Mouse (Mus musculus): Measurements from ENCODE around the gene Gal3st2c.
"Not testable (repeated sequence)": the region's sequence is repeated elsewhere in the genome, so short reads cannot be mapped to it uniquely, and the experiment has no call there.

Gal3st2c gene

DNA sequence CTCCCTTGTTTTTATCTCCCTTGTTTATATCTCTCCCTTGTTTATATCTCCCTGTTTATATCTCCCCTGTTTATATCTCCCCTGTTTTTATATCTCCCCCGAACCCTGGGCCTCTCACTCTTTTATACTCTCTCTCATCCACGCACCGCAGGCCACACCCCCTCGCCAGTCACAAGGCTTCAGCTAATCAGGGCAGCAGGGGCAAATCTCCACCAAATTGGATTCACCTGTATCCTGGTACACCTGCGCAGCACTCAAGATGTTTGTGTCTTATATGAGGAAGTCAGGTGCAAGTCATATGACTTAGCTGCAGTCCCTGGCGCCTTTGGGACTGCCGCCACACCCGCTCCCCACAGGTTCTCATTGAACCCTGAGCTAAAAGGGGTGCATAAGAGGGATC lies at the start of gene Gal3st2c:
TSS of gene Gal3st2c (plus strand) at position 301 of the 400 bp plus-strand sequence.
- not testable (repeated sequence) for DNase-seq

DNA sequence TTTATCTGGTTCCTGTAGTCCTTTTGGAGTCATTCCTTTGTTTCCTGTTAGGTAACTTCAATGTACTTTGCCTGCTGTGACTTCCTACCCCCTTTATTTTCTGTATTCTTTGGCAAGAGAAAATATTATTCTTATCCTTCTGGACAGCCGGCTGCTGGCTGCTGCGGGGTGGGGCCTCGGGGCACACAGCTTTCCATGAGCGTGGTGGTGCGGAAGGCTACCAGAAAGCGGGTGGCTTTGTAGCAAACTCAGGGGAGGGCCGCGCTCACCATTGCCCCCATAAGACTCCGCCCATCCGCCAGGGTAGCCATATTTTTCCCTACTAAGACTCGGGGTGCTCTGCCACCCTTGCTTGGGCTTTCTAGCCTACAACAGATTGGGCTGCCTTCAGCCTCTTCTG lies 41.2 kb upstream of the Gal3st2c start:
- DNase-seq: not testable (repeated sequence)

DNA sequence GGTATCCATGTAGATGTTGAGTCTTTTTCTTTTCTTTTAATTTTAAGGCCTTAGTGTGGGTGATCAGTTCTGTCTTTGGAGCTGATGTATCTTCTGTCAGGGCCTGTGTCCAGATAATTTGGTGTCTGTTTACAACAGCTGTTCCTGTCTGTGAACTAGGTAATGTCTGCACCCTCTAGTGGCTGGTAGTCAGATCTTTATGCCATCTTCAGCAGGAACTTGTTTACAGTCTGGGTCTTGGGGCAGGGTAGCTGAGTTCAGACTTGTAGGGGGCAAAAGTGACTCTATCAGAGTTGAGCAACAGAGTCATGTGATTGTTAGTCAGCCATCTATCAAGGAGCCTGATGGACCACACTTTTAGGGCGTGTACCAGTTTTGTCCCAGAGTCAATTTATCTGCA lies 23.8 kb upstream of the Gal3st2c start:
- not testable (repeated sequence) for DNase-seq

DNA sequence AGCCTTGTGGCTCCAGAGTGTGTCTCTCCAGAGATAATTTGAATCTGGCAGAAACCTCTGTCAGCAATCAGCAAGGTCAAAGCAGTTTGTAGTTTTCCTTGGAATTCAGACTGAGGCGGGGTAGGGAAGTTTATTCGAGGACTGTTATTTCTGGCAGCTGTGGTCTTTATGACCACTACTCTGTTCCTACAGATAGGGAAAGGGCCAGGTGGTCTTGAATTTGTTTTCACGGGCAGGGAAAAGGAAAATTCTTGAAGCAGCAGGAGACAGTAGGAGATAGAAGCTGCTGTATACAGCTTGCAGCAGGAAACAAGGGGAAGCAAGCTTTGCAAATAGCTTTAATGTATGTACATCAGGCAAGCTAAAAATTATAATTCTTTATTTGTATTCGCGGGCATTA lies 19.9 kb upstream of the Gal3st2c start:
- not testable (repeated sequence) for DNase-seq

DNA sequence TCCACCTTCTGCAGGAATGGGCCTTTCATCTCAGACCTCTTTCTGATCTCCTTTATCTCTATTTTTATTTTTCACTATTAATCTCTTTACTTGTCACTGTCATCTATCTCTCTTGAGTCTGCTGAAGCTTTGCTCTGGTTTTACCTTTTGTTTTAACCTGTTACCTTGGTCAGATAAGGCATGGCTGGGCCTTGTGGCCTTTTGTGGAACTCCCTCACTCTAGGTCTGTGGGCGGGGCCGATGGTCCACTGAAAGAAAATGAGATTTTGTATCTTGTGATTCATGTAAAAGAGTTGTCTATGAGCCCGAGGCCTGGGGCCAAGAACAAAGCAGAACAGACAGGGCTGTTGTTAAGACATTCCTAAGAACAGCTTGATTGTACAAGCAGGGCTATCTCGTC lies 19.5 kb upstream of the Gal3st2c start:
- DNase-seq: not testable (repeated sequence)

DNA sequence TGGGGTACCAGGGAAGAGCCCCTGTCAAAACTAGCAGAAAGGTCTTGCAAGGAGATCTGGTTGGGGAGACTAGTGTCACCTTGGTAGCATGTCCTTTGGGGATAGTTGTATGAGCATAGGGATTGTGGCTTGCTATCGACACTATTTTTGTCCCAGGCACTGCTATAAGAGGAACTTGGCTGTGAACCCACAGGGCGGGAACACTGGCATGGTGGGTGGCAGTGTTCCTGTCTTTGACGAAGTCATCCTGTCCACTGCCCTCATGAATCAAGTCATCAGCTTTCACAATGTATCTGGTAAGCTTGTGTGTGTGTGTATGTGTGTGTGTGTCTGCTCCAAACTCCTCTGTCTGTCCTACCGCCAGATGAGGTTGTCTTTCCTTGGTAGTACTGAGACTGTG lies 14.5 kb upstream of the Gal3st2c start:
- DNase-seq: not testable (repeated sequence)

DNA sequence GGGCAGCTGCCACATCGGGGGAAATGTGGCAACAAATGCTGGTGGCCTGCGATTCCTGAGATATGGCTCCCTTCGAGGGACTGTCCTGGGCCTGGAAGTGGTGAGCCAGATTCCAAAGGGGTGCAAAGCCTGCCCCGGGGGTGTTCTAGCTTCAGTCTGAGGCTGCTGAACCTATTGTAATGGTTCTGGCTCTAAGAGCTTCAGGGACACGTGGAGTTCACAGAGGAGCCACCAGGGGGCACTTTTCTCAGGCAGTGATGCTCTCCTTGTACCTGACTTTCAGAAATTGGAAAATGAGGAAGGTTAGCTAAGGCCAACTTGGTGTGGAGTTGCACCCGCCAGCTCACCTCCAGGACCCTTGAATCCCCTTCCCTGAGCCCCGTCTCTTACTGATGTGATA lies 12.0 kb upstream of the Gal3st2c start:
- not testable (repeated sequence) for DNase-seq

DNA sequence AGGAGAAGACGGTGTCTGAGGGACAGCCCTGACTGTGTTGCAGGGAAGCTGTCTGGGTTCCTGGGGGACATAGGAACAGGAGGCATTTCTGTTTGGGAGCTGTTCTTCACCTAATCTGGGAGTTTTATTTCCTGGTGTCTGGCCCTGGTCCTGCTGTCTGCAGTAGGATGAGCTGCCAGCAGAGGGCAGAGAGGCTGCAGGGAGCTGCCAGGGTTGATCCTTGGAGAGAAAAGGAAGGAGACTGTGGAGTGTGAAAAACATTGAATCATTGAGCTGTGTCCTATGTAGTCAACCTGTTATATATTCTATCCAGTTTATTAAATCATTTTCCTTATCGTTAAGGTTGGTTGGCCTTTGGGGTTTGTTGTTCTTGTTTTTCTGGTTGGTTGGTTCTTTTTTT lies 9.4 kb upstream of the Gal3st2c start:
- not testable (repeated sequence) for DNase-seq

DNA sequence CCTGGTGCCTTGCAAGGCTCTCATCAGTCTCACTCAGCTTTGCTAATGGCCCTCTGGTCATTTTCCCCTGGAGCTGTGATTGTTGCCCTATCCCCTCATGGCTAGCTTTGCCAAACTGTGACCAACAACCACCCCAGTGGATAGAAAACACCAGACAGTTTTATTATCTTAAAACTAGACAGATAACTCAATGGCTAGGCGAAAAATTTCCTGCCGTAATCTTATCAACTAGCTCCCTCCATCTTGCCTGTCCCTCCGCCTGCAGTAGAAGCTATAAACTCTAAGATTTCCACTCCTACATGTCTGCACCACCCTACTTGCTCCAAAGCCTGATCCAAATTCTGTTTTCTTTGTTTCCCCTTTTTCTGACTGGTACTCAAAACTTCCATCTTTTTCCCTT lies 4.1 kb upstream of the Gal3st2c start:
- DNase-seq: no peak

DNA sequence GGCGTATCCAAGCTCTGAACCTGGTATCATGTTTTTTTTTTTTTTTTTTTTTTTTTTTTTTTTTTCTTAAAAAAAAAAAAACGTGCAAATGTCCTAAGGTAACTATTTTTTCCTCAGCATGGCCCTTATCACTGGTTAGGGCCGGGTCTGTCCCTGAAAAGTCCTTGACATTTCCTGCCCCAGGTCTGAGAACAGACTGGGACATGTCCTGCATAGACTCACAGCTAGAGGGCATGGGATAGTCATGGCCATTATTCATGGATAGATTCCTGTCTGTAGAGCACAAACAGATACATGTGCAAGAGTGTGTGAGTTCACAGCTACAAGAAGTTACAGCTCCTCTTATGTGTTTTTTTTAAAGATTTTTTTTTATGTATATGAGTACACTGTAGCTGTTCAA lies 1.5 kb upstream of the Gal3st2c start:
- DNase-seq: no peak

DNA sequence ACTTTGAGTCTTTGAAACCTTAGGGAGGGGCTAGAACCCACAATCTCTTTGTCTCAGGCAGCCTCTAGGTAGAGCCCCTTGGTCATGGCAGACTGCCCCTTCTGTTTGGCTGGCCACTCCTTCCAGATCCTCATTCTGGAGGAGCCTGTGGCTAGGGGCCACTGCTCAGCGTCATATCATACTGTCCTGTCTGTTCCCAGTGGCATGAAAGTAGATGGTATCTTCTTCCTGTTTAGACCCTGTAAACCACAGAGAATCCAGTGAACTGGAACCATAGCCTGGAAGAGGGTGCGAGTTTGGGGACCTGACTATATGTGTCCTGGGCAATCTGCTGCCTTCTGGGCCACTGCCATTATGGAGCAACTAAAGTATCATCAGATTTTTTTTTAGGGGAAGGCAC lies 759 bp downstream of the Gal3st2c start:
- DNase-seq: not testable (repeated sequence)

DNA sequence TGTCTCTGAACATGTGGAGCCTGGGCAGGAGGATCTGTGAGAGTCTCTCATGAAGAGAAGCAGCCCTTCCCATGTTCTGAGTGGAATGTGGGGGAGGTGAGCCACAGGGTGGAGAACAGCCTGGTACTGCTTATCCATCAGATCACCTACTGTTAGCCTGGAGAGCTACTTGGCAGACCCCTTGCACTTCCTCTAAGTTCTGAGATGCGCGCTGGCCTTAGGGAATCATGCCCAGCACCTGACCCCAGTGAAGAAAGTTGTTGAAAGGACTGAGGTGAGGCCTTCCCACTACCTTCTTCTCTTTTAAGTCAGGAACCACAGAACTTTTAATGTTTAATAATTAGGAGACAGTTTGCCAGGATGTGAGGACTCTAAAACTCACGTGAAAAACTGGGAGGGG lies 1.2 kb downstream of the Gal3st2c start:
- DNase-seq: not testable (repeated sequence)

DNA sequence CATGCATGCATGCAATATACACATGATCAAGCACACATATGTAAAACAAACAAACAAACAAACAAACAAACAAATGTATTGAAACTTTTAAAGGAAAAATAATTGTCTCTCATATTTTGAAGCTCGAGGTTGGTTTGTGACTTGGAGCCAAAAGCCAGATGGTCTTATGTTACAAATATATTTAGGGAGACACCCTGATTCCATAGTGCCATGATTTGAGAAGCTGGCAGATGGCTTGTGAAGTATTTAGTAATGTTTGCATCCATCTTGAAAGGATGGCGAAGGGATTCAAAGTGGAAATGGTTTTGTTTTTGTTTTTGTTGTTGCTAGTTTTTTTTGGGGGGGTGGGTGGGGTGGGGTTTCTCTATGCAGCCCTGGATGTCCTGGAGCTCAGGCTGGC lies 10.7 kb downstream of the Gal3st2c start:
- no peak for DNase-seq

DNA sequence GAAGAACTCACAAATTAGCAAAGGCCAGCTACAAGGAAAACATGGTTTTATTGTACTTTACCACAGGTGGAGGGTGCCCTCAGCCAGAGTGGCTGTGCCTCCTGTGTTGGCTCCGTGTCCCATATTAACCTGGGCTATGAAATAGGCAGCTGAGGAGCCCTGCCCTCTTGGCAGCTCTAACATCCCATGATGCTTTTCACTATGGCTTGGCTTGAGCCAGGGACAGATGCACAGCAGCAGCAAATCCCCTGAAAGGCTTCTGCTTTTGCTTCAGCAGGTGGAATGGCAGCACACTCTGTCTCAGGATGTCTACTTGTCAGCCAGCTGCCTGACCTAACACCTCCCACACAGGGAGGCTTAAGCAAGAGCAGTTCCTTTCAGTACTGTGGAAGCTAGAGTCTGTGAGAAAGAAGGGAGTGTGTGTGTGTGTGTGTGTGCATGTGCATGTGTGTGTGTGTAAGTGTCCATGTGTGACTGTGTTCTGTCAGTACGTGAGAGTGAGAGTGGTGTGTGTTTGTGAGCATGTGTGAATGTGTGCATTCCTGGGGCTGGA lies 15.7 kb downstream of the Gal3st2c start:
- not testable (repeated sequence) for DNase-seq

DNA sequence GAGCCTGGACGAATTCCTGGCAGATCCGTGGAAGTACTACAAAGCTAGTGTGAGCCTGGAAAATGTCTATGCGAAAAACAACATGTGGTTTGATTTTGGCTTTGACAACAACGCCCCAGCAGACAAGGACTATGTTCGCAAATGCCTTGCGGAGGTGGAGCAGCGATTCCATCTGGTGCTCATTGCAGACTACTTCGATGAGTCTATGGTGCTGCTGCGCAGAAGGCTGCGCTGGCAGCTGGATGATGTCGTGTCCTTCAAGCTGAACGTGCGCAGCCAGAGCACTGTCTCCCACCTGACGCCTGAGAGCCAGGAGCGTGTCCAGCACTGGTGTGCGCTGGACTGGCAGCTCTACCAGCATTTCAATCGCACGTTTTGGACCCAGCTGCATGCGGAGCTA lies 18.5 kb downstream of the Gal3st2c start:
- DNase-seq: not testable (repeated sequence)

DNA sequence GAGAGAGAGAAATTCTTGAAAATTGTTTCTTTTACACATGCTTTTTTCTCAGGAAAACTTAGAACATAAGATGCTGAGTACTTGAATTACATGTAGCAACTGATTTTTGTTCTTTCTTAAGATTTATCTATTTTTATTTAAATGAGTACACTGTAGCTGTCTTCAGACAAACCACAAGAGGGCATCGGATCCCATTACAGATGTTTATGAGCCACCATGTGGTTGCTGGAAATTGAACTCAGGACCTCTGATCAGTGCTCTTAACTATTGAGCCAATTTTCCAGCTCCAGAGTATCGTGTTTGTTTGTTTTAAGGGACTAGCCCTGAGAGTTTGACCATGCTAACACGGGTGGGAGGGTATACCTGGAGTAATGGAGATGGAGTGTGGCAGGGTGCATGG lies 21.3 kb downstream of the Gal3st2c start:
- no peak for DNase-seq

DNA sequence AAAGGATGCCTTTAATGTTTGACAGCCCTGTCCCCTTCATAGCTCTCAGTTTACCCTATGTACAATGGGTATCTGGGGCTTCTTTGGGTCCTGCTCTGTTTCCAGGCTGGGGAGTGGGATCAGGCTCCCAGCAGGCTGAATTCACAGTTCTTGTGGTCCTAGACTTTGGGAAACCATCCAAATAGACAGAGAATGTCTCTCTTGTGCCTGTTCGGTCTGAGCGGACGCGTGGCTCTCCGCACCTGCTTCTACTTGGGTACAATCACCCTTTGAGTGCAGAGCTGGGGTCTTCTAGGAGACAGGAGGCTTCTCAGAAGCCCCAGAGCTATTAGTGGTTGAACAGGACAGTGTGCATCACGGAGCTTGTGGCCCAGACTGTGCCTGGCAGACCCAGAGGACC lies 29.8 kb downstream of the Gal3st2c start, which contains the start of gene Neu4:
TSS of gene Neu4 (plus strand) at position 301 of the 400 bp plus-strand sequence.
- DNase-seq: no peak

DNA sequence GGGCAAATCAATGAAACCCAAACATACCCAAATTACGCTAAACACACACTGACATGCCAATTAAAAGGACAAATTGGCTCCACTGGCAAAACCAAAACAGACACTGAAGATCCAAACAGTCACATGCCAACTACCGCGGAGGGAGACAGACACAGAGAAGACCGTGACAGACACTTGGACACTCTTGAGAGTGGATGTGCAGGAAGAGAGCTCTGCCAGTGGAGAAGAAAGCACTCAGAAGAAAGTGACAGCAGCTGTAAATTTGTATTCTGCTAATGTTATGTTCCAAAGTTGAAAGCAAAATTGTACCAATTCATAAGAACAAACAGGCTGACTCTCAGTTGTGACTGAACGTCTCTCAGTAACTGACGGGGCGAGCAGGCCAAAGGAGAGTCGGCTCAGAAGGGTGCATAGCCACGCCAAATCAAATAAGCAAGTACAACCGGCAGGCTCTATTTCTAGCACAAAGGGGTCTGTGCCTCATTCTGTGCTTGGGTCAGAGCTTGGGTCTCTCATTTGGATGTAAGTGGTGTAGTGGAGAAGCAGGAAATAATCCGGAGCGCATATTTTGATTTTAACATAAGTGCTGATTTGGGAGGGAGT lies 37.3 kb downstream of the Gal3st2c start:
- no peak for DNase-seq

DNA sequence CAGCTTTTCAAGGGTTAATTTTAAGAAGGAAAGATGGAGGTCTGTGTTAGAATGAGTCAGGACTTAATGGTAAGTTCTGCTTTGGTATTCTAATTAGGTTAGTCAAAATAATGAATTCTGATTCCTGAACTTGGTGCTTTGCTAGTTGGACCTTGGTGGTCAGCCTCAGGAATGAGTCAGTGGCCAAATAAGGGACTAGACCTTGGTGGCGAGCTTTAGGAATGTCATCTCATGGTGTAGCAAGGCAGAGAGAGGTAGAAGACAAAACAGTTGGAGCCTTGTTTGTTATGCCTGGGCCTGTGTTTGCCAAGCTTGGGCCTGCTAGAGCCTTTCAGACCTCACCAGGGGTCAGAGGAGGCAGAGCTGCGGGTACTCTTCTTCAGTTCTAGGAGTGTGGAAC lies 38.4 kb downstream of the Gal3st2c start:
- no peak for DNase-seq

DNA sequence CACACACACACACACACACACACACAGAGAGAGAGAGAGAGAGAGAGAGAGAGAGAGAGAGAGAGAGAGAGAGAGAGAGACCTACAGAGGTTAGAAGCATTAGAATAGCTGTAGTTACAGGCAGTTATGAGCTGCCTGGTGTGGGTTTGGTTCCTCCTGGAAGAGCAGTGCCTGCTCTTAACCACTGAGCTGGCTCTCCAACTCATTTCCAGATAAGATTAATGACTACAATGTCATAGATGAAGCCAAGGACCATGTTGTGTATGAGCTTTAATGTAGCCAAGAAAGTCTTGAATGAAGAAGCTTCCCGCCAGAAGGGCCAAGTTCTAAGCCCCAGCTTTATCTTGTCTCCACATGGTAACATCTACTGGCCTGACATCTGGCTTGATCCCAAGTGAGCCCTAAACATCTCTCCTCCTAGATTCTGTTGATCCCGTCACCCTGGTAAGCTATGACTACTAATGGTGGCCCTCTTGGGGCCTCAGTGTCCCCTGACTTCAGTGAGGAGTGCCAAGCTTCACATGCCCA lies 42.8 kb downstream of the Gal3st2c start:
- DNase-seq: no peak

DNA sequence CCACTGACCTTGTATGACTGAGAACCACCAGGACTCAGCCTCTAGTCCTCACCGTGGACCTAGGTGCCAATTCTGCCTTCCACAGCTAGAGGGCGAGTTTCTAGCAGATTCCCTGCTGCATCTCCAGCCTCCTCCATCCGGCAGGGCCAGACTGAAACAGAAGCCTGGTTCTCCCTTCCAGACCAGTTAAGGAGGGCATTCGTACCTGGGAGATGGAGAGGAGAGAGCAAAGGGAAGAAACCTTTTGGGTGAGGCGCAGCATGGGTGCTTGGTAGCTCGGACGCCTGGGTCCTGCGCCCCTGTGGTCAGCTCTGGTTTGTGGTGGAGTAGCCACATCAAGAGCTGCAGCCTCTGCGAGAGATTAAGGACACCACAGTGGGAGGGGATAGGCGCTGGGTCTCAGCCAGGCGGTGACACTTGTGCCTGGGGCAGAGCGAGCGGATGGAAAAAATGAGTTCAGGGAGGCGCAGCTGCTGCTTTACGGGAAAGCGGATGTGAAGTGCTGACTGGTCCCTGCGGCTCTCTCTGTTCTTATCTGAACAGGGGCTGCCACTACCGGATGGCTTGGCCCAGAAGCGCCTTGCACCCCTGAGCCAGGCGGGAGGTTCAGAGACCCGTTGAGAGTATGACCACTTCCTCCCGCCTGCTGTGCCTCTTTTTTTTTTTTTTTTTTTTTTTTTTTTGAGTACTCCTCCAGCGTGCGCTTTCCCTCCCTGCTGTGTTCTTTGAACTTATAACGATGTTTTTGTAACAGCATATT lies 44.9 kb downstream of the Gal3st2c start:
- DNase-seq: peak; percentile 68

DNA sequence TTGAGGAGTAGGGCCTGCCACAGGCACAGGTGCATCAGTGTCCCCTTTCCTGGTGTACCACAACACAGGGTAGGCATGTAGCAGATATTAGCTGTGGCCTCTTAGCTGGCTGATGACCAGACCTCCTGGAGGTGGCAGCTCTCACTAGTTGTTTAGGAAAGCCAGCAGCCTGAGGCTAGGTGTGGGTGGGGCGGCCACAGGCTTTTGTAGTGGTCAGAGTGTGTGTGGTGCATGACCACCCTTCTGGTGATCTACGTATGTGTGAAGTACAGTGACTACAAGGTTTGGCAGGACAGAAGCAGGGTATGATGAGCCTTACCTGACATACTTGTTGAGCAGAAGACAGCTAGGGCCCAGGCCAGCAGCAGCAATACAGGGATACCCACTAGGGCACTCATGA lies 50.1 kb downstream of the Gal3st2c start:
- DNase-seq: no peak

DNA sequence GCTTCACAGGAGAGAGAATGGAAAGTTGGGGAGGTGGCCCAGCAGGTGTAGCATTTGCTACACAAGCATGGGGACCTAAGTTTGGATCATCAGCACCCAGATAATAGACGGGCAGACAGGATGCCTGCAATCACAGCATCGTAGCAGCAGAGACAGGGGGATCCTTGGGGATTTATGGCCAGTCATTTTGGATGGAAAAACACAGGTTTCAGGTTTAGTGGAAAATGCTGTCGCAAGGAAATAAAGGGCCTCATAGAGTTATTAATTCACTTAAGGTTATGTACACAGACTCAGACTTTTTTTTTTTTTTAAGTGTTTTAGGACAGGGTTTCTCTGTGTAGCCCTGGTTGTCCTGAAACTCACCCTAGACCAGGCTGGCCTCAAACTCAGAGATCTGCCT lies 55.2 kb downstream of the Gal3st2c start:
- no peak for DNase-seq

DNA sequence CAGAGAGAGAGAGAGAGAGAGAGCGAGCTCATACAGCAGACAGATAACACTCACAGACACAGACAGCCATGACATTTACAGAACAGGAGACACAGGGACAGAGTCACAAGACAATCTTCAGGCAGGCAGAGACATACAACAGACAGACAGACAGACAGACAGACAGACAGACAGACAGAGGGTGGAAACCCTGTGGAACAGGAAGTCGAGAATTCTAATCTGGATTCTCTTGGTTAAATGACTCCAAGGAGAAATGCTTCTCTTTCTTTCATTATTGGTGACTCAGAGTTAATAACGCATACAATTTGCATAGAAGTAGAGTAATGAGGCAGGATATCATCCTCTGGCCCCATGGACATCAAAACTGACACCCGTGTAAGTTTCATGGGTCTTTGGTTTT lies 56.2 kb downstream of the Gal3st2c start:
- DNase-seq: no peak

Measured in liver (tissue).